Comparison of ENCODE assay signal across 12 mouse cellular contexts in genomic region chr12:79944090-79944489, GRCm38 (mm10).
DNase-seq lines count a peak whose midpoint lies in the region; ATAC-seq and TF ChIP-seq lines count a peak whose summit lies in the region.
"Had no signal": no experiment of that assay in that cellular context is flagged by ENCODE, and none has a peak within 500 bp of the region (broad histone marks: within the 10 kb centered on the region; RNA-seq: fewer than 3 reads in every experiment).

No protein-coding gene starts in this region.

- peaks cover 31 to 37% of the 10 kb centered on the region in 2 experiments for H3K4me1 ChIP-seq in heart, embryonic 14.5 days (ENCODE audit: control insufficient read depth in 2 of 2, insufficient read depth in 2 of 2, low read length in 2 of 2)
- H3K4me1 ChIP-seq in lung, postnatal 0 days (ENCODE audit: insufficient read depth, low read depth, low read length): peaks cover 15% of the 10 kb centered on the region; the same call in 1 of the 2 replicates
- peaks cover 62% of the 10 kb centered on the region for H3K4me1 ChIP-seq in intestine, embryonic 16.5 days (ENCODE audit: control insufficient read depth, insufficient read depth, low read length)
- H3K4me1 ChIP-seq in stomach, embryonic 15.5 days: peaks cover 58% of the 10 kb centered on the region

- TF ChIP-seq EP300 in lung, postnatal 0 days (IDR thresholded peaks at IDR 0.05): no peak

- peak overlapping the region; percentile 25; the same call in 1 of the 2 replicates for H3K9ac ChIP-seq in heart, embryonic 14.5 days (ENCODE audit: low read length)
- H3K9ac ChIP-seq in lung, postnatal 0 days (replicated peaks; ENCODE audit: low read depth): no peak overlapping the region
- H3K9ac ChIP-seq in intestine, embryonic 16.5 days (ENCODE audit: low read depth, low read length): no peak overlapping the region
- no peak overlapping the region for H3K9ac ChIP-seq in stomach, embryonic 15.5 days

- H3K4me3 ChIP-seq in heart, embryonic 14.5 days (ENCODE audit: control insufficient read depth in 1 of 2, insufficient read depth in 1 of 2, low read depth in 1 of 2, low read length in 2 of 2): no peak overlapping the region
- H3K4me3 ChIP-seq in lung, postnatal 0 days (ENCODE audit: low read depth, low read length): no peak overlapping the region
- no peak overlapping the region for H3K4me3 ChIP-seq in intestine, embryonic 16.5 days (ENCODE audit: low read length)
- H3K4me3 ChIP-seq in stomach, embryonic 15.5 days (replicated peaks): no peak overlapping the region

- WGBS in heart, embryonic 14.5 days: 89% methylated on average over 10 of the region's 10 CpGs
- 60% methylated on average over 10 of the region's 10 CpGs for WGBS in lung, postnatal 0 days
- 62% methylated on average over 10 of the region's 10 CpGs for WGBS in intestine, embryonic 16.5 days
- WGBS in stomach, embryonic 15.5 days: 57% methylated on average over 10 of the region's 10 CpGs

- H3K27me3 ChIP-seq in heart, embryonic 14.5 days (ENCODE audit: control insufficient read depth, insufficient read depth, low read length): no peaks in the 10 kb centered on the region
- no peaks in the 10 kb centered on the region for H3K27me3 ChIP-seq in lung, postnatal 0 days (replicated peaks; ENCODE audit: insufficient read depth, low read length)
- no peaks in the 10 kb centered on the region for H3K27me3 ChIP-seq in intestine, embryonic 16.5 days (replicated peaks; ENCODE audit: control insufficient read depth, insufficient read depth, low read length)
- no peaks in the 10 kb centered on the region for H3K27me3 ChIP-seq in stomach, embryonic 15.5 days (replicated peaks)

- H3K36me3 ChIP-seq in heart, embryonic 14.5 days (ENCODE audit: control insufficient read depth, insufficient read depth, low read length): no peaks in the 10 kb centered on the region
- no peaks in the 10 kb centered on the region for H3K36me3 ChIP-seq in lung, postnatal 0 days (ENCODE audit: insufficient read depth, low read length)
- no peaks in the 10 kb centered on the region for H3K36me3 ChIP-seq in intestine, embryonic 16.5 days (ENCODE audit: control insufficient read depth, insufficient read depth, low read length)
- no peaks in the 10 kb centered on the region for H3K36me3 ChIP-seq in stomach, embryonic 15.5 days

- TF ChIP-seq CTCF in lung, postnatal 0 days (IDR thresholded peaks at IDR 0.05): no peak

- no peaks in the 10 kb centered on the region for H3K9me3 ChIP-seq in heart, embryonic 14.5 days (ENCODE audit: control insufficient read depth, low read length)
- no peaks in the 10 kb centered on the region for H3K9me3 ChIP-seq in lung, postnatal 0 days (ENCODE audit: low read length)
- H3K9me3 ChIP-seq in intestine, embryonic 16.5 days (ENCODE audit: control insufficient read depth, low read length): no peaks in the 10 kb centered on the region
- no peaks in the 10 kb centered on the region for H3K9me3 ChIP-seq in stomach, embryonic 15.5 days

- no peak for ATAC-seq in heart, embryonic 14.5 days (ENCODE audit: insufficient number of reproducible peaks, insufficient read depth, low FRiP score, low read depth)
- no peak for ATAC-seq in lung, postnatal 0 days
- no peak for ATAC-seq in intestine, embryonic 16.5 days
- ATAC-seq in stomach, embryonic 15.5 days (ENCODE audit: insufficient read depth, low FRiP score, low read depth): no peak
- ATAC-seq: CD4-positive, CD25-positive, alpha-beta regulatory T cell, adult 4 months had no signal

- H3K27ac ChIP-seq in heart, embryonic 14.5 days (replicated peaks in 1 of 2; ENCODE audit: control insufficient read depth in 1 of 2, insufficient read depth in 1 of 2, low read depth in 2 of 2, low read length in 2 of 2): peak overlapping the region; percentile 74 to 75; a peak in 3 of 4 replicates
- peak overlapping the region; percentile 84 for H3K27ac ChIP-seq in lung, postnatal 0 days (ENCODE audit: low read length)
- peak overlapping the region; percentile 97 for H3K27ac ChIP-seq in intestine, embryonic 16.5 days (ENCODE audit: low read length)
- H3K27ac ChIP-seq in stomach, embryonic 15.5 days: peak overlapping the region; percentile 94

- DNase-seq in heart, adult 9 months (ENCODE audit: low spot score in 2 of 2): no peak
- no peak for DNase-seq in lung, postnatal 0 days (ENCODE audit: low spot score)
- no peak for DNase-seq in lung, postnatal 14 days
- DNase-seq in adrenal gland, postnatal 14 days: no peak
- DNase-seq in right cerebral cortex, postnatal 10 days (ENCODE audit: low spot score in 2 of 2): no peak
- DNase-seq: gastrocnemius, postnatal 10 days; right cerebral cortex, postnatal 25 days; thymus, postnatal 25 days had no signal

- no peak overlapping the region for H3K4me2 ChIP-seq in heart, embryonic 14.5 days (ENCODE audit: low read length)
- H3K4me2 ChIP-seq in lung, postnatal 0 days (replicated peaks; ENCODE audit: low read depth, low read length): no peak overlapping the region
- no peak overlapping the region for H3K4me2 ChIP-seq in intestine, embryonic 16.5 days (ENCODE audit: low read depth, low read length)
- no peak overlapping the region for H3K4me2 ChIP-seq in stomach, embryonic 15.5 days
